Mouse (Mus musculus): ENCODE data around the gene Slamf8.

Slamf8 gene

DNA sequence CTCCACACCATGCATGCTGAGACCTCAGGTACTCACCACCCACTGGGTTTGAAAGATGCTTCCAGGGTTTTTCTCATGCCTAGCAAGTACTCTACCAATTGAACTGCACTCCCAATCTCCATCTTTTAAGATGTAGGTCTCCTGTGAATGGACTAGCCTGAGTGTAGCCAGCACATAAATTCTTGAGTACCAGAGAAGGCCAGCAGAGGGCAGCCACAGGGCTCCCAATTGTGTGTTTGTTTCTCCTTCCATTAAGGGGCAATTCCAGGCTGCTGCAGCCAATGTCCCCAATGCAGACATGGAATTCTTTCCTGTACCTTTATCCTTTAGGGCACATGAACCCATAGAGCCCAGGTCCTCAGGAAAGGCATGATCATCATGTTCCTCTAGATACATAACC, 4.1 kb upstream of the Slamf8 start:
- DNase-seq (ENCODE audit: extremely low read depth, insufficient read length, low spot score): no peak

DNA sequence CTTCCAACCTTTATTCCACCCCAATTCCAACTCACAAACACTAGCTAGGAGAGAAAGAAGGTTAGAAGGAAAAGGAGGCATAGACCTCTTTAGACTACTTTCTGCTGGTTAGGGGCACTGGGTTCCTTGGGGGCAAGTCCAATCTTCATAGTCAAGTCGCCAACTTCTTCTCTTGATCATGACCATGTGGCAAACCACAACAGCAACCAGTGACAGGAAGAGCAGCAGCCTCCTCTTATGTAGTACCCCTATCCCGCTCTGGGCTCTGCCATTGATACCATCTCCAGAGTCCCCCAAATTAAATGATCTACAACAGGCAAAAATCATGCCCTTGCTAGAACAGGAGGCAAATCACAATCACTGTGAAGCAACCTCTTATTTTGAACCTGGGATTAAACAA, 3.6 kb upstream of the Slamf8 start:
- DNase-seq (ENCODE audit: extremely low read depth, insufficient read length, low spot score): no peak

DNA sequence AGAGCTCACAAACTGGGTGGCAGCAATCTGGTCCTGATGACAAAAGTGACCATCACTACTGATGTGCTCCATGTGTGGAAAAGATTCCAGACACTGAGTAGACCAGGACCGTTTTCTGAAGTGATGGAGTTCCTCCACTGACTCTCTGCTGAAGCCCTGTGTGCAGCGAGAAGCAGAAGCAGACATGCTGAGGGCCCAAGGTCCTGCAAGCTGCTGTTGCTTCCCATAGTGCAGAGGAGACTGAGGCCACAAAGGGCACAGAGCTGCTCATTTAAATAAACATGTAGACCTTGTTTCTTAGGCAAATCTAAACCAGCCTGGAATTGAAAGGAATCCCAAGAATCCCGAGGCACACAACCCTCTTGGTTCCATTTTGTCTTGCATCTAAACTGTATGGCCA, 3.0 kb upstream of the Slamf8 start:
- DNase-seq (ENCODE audit: extremely low read depth, insufficient read length, low spot score): no peak

DNA sequence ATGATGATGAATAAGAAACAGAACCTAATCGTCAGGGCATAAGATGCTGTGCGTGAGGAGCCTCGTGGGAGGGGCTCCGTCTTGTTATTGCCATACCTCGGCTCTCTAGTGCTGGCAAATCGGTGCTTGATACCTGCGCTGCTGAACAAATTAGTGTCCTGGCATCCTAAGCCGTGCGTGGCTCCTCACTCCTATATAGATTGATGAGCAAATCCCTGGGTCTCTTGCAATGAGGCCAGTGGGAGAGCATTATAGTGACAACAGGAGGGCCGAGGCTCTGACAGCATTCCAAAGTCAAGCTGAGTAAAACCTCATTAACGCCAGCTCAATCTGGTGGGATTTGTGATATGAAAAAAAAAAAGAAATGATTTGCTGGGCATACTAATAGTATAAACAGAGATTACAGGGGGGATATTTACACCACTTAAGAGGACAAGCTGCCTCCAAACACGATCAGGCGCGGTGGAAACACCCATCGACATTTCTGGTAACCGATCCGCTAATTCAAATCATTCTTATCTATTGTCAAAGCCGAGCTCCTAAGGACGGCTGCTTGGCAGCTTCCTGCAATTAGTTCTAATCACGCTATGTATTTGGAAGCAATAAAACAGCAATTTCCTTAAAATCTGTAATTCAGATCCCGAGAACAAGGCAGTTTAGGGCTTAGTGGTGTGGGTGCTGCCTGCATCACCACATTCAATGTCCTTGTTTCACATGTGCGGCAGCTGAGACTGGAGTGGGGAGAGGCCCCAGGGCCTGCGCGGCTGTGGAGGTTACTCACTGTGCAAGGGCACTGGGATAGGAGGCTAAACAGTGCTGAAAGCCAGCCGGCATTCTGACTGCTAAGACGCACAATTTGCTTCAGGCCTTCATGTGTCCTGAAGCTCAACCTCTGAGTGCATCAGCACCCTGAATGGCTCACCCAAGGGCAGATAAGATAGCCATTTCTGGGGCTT, 4.5 kb downstream of the Slamf8 start:
- DNase-seq (ENCODE audit: extremely low read depth, insufficient read length, low spot score): no peak

DNA sequence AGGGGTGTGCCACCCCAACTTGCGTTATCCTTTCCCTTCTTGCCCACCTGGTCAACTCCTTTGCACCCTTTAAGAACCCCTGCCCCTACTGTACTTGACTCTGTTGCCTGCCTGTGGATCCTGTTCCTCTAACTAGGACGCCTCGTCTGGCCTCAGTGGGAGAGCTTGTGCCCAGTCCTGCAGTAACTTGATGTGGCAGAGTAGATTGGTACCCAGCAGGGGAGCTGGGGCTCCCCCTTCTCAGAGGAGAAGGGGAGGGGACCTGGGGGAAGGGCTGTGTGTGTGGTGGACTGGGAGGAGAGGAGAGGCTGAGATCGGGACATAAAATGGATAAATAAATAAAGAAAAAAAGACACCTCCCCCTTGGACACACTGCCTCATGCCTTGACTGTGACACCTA, 5.3 kb downstream of the Slamf8 start:
- no peak for DNase-seq (ENCODE audit: extremely low read depth, insufficient read length, low spot score)

DNA sequence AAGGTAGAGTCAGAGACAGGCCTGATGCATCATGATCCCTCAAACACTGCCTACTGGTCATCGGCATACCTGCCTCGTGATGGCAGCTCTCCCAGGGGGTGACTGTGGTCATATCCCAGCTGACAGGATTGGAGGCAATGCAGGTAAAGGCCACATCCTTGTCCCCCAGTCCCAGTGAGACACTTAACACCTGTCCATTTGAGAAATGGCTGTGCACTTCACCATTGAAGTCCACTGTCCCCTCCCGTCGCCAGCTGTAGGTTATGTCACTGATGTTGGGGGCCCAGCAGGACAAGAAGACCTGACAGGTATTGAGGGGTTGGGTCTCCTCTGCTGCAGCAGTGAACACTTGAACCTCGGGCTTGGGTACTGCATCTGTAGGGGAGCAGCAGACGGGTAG, 6.1 kb downstream of the Slamf8 start:
- DNase-seq (ENCODE audit: extremely low read depth, insufficient read length, low spot score): no peak

DNA sequence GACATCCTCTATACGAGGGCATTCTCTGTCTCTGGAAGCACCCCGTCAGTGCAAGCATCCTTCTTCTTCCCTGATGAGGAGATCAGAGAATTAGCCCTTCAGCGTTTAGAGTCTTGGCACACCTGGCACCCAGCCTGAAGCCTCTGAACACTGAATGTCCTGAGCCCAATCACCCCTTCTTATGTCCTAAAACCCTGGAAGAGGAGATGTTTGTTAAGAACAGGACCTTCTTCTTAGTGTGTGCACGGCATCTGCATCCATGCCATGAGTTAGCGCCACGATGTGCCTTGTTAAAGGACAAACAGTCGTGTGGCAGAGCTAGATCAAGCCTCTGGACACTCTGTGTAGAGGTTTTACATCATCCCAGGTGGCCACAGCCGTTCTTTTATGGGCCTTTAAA, 7.9 kb downstream of the Slamf8 start:
- no peak for DNase-seq (ENCODE audit: extremely low read depth, insufficient read length, low spot score)

DNA sequence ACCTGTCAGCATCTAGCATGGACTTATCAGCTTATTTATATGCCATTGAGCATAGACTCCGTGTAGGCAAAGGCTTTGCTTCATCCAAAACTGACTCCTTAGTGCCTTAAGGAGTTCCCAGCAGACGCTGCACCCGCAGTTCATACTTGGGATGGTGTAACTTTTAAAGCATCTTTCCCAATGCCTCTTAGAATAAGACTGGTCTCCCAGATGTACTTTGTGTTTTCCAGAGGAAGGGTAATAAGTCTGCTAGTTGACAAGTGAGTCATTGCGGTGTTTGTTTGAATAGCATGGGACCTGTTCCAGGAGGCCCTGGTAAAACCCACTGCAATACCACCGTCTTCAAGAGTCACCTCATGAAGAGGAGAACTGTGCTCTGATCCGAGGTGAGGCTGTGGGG, 10.3 kb downstream of the Slamf8 start:
- peak; percentile 65 for DNase-seq (ENCODE audit: extremely low read depth, insufficient read length, low spot score)

DNA sequence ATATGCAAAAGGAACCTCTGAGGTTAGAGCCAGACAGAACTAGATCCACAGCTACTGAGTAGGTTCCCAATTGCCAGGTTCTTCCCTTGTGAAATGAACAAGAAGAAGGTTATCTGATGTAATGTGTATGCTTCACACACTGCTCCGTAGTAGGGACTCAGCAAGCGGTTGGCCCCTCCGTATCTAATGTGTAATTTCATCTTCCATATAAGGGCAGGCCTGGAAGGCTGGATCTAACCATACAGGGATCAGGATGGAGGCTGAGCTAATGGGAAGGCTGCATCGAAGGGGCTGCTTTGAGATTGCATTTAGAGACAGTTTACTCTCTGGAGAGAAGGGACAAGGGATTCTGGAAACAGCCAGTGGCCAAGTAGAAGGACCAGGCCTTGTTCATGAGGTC, 22.6 kb downstream of the Slamf8 start:
- DNase-seq (ENCODE audit: extremely low read depth, insufficient read length, low spot score): no peak

DNA sequence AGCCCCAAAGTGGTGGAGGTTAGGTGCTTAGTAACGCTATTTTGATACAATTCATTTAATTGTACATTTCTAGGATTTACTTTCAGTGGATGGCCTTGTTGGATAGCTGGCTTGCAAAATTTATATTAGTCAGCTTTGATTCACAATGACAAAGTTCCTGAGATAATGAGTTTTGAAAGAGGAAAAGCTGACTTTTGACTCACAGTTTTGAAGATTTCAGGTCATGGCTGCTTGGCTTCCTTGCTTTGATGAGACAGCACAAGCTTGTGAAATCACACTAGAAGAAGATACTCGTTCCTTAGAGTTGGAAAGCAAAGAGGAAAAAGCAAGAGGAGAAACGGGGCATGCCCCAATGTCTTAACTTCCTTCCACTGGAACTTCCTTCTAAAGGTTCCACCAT, 24.2 kb downstream of the Slamf8 start:
- no peak for DNase-seq (ENCODE audit: extremely low read depth, insufficient read length, low spot score)

DNA sequence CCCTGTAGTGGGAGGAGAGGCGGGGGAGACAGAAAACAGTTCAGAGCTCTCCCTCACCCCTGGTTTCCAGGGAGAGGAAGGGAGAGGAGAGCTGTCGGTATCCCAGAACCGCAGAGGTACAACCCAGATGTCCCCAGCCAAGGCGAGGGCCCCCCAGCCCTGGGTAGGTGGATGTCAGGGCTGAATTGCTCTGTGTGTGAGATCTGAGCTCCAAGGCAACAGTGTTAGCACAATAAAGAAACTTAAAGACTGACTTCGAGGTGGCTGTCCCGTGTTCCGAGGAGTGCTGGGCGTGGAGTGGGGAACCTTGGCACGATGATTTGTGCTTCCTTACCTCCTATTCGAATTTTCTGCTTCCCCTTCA, 26.9 kb downstream of the Slamf8 start:
- no peak for DNase-seq (ENCODE audit: extremely low read depth, insufficient read length, low spot score)

DNA sequence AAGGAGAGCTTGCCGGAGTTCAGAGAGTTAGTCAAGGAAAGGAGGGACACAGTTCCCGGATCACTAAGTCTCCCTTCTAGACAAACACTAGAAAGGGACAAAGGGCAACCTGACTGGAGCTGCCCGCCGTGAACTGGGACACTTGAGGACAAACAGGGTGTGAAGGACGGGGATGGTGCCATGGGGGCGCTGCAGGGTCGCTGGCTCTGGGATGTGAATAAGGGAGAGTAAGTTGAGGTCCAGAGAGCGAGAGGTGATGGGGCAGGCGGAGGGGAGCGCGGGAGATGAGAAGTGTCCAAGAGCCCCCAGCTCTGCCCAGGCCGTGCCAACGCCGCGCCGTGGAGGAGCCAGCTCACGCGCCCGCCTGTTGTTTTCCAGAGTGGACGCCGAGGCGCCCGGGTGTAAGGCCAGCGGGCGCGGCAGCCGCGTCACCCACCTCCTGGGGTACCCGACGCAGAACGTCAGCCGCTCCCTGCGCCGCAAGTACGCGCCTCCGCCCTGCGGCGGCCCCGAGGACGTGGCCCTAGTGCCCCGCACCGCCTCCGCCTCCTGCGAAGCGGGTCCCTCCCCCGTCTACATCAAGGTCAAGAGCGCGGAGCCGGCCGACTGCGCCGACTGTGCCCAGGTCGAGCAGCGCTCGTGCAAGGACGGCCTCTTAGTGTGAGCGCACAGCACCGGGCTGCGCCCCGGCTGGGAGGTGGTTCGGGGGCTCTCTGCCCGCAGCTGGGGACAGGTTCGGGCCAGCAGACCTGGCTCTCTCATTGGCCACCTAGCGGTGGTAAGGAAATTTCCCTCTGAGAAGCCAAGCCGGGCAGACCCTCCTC, 27.5 kb downstream of the Slamf8 start:
- no peak for DNase-seq (ENCODE audit: extremely low read depth, insufficient read length, low spot score)

DNA sequence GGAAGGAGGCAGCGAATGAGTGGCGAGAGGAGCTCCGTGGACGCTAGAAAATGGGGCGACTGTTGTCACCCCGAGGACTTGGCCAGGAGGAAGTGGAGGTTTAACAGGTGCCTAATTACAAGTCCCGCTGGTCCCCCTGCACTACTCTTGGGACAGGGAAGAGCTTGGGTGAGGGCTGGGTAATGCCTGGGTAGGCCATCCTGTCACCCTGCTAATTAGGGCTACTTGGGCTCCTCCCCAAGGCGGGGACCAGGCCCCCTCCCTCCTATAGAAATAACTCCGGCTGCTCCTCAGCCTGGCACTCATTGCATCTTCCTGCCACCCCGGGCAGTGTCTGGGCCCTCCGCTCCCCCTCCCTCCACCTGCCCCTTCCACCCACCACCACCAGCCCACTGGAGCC, 34.7 kb downstream of the Slamf8 start, which contains the start of gene Vsig8:
TSS of gene Vsig8 (plus strand) at position 301 of the 400 bp plus-strand sequence.
- no peak for DNase-seq (ENCODE audit: extremely low read depth, insufficient read length, low spot score)

DNA sequence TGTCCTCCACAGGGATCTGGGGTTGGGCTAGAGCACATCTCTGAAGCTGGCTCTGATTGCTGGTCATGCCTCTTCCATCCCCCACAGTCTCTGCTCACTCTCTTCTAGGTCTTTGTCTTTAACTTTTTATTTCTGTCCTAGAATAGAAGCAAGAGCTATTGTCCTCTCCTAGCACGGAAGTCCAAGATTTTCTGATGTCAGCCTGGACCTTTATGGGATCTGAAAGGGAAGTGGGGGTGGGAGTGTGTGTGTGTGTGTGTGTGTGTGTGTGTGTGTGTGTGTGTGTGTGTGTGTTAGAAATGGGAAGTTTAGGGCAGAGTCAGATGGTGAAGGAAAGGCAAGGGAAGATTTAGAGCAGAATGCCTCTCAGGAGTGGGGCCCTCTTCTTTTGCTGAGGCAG, 37.7 kb downstream of the Slamf8 start:
- no peak for DNase-seq (ENCODE audit: extremely low read depth, insufficient read length, low spot score)

DNA sequence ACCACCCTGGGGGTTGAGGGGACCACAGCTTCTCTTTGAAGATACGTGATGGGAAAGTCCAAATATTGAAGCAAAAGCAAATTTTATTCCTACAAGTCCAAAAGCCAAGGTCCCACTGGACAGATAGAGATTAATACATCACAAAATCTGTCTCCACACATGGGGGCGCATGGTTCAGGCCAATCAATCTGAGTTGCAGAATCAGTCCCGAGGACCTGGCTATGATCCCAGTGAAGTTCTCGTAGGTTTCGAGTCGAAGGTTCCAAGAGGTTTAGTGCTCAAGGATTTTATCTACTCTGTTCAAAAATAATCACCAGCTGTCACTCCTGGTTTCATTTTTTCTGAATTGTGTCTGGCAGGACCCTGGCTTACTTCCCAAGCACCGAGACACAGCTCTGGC, 39.4 kb downstream of the Slamf8 start:
- DNase-seq (ENCODE audit: extremely low read depth, insufficient read length, low spot score): no peak

DNA sequence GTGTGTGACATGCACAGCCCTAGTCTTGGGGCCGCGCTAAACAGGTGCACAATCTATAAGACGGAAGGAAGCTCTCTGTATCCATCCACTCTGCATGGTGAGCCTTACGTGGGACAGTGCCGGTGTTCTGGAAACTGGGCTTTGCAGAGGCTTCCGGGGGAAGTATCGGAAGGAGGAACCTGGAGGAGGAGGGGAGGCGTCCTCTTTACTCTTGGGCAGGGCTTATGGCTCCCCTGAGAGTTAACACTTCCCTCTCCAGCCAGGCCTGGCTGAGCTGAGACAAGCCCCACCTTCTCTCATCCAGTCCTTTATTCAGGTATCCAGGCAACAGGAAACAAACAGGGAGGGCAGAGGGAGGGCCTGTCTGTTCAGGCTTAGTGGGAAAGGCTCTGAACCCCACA, 39.8 kb downstream of the Slamf8 start:
- DNase-seq (ENCODE audit: extremely low read depth, insufficient read length, low spot score): no peak

DNA sequence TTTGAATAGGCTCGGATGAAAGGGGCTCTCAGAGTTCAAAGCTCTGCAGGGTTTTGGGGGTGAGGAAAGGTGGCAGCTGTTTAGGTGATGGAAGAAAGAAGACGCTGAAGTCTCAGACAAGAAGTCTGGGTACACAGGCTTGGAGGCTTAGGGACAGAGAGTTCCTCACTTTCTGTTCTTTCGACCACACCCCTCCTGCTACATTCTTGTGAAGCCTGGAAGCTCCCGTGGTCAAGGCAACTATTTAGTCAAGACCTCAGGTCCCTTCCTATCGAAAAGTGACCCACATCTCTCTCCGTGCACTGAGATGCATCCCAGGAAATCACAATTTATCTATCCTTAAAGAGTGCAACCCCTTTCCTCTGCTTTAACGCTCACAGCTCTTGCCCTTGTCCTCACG, 40.7 kb downstream of the Slamf8 start:
- no peak for DNase-seq (ENCODE audit: extremely low read depth, insufficient read length, low spot score)

DNA sequence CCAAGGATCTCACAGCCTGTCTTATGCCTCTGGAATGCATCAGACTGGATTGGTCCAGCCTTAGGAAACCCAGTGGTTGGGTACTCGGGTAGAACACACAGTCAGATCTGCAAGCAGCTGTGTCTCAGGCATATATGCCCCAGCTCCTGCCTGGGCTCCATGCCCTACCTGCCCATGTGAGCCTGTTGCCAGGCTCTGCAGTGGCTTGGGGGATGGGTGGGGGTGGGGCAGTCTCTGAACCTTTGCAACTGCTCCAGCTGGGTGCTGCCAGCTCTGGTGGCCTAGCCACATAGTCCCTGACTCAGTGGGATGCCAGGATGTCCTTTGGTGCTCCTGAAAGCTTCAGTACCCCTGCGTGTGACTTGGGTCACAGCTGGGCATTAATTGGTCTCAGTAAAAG, 41.1 kb downstream of the Slamf8 start:
- no peak for DNase-seq (ENCODE audit: extremely low read depth, insufficient read length, low spot score)

DNA sequence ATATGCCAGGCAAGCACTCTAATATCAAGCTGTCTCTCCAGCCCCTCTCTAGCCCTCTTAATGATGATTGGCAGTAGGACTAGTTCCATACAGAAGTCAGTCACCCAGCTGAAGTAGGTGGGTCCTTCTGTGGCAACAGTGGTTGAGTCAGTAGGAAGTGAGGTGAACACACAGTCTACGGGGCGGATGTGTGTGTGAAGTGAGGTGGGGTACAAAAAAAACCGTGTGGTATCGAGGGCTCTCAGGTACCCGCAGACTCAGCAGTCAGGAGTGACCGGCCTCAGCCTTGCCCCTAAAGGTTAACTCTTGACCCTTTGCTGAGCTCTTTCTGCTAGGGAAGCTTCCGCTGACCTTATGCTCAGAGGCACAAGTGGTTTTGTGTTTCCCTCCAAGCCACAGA, 41.9 kb downstream of the Slamf8 start:
- no peak for DNase-seq (ENCODE audit: extremely low read depth, insufficient read length, low spot score)

DNA sequence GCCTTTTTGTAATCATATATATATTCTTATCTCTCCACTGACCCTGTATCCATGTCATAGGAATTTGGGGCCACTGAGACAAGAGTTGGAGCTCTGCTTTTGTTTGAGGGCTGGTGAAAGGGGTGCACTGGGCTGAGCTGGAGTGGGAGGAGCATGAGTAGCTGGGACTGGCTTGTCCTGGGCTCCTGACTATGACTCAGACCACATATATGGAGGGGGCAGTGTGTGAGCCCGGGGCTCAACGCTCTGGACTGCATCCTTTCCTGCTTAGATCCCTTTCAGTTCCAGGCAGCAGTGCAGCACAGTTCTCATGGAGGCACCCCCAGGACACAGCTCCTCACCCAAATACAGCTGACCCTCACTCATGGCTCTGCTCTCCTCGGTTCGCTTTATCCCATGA, 44.3 kb downstream of the Slamf8 start:
- DNase-seq (ENCODE audit: extremely low read depth, insufficient read length, low spot score): peak; percentile 34

DNA sequence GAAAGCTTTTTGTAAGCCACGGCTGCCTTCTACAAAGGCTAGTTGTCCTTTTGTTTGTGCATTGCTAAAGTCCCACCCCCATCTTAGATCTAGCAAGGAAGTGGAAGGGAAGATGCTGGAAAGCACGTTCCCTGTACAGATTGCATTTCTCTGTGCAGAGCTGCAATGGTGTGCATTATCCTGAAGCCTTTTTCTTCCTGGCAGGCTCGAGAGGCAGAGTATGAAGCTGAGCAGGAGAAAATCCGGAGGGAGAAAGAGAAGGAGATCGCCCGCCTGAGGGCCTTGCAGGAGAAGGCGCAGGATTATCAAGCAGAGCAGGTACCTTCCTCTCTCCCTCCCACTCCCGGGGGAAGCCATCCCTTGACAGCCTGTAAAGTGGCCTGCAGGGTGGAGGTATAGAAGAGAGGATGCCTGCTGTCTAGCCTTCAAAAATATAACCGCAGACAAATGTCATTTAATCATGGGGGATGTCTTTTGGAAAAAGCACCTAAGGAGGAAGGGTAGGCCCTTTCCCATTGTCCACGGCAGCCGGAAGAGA, 50.0 kb downstream of the Slamf8 start:
- no peak for DNase-seq (ENCODE audit: extremely low read depth, insufficient read length, low spot score)

DNA sequence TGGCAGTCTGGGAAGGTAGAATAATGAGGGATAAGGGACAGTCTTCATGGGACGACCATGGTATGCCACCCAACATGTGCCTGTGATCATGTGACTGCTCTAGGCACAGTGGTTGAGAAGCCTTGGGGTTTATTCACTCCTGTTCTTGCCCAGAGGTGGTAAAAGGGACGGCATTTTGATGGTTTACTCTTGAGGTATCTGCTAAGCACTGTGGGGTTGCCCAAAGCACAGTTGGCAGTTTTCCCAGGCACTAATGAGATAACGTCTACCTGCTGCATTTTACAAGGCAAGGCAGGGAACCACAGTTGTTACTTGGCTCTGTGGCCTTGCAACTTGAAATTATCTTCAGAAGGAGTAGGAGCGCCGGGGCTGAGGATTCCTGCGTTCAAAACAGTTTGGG, 50.5 kb downstream of the Slamf8 start:
- no peak for DNase-seq (ENCODE audit: extremely low read depth, insufficient read length, low spot score)
